Mouse (Mus musculus): ENCODE results near the gene Col28a1. TPM values are rescaled to one million over a fixed set of nuclear protein-coding genes. Genes with fewer than 3 reads are reported as not detected.

The Col28a1 gene
- polyA plus RNA-seq, 1 experiment, result not detected

- TF ChIP-seq TAL1 (IDR thresholded peaks at IDR 0.05; ENCODE audit: low read length) (no peak), GATA1 (IDR thresholded peaks at IDR 0.05; ENCODE audit: low read length) (no peak)
These were observed 125.3 kb downstream of the Col28a1 start for GRCm38 (mm10) chr6:8067124-8067523.

GRCm38 (mm10) chr6:8066208-8066607 is 126.2 kb downstream of the Col28a1 start:
- Histone ChIP-seq H3K27me3 (ENCODE audit: control insufficient read depth) (no peaks in the 10 kb centered on the region), H3K4me1 (ENCODE audit: control insufficient read depth) (no peaks in the 10 kb centered on the region), H3K9me3 (ENCODE audit: control insufficient read depth, low read length) (no peaks in the 10 kb centered on the region), H3K4me3 (replicated peaks) (no peak overlapping the region), H3K36me3 (ENCODE audit: control insufficient read depth) (no peaks in the 10 kb centered on the region)
- TF ChIP-seq TAL1 (IDR thresholded peaks at IDR 0.05; ENCODE audit: low read length) (no peak), GATA1 (IDR thresholded peaks at IDR 0.05; ENCODE audit: low read length) (no peak)

More at GRCm38 (mm10) chr6:8067124-8067523, 125.3 kb downstream of the Col28a1 start:
- no peaks in the 10 kb centered on the region for H3K27me3 ChIP-seq (ENCODE audit: control insufficient read depth)
- no peaks in the 10 kb centered on the region for H3K4me1 ChIP-seq (ENCODE audit: control insufficient read depth)
- no peaks in the 10 kb centered on the region for H3K36me3 ChIP-seq (ENCODE audit: control insufficient read depth)
- H3K4me3 ChIP-seq (replicated peaks), result no peak overlapping the region
- H3K9me3 ChIP-seq (ENCODE audit: control insufficient read depth, low read length), result no peaks in the 10 kb centered on the region

- Histone ChIP-seq H3K36me3 (ENCODE audit: control insufficient read depth) (no peaks in the 10 kb centered on the region), H3K27me3 (ENCODE audit: control insufficient read depth) (no peaks in the 10 kb centered on the region), H3K4me1 (ENCODE audit: control insufficient read depth) (no peaks in the 10 kb centered on the region), H3K4me3 (replicated peaks) (no peak overlapping the region), H3K9me3 (ENCODE audit: control insufficient read depth, low read length) (no peaks in the 10 kb centered on the region)
- TF ChIP-seq GATA1 (IDR thresholded peaks at IDR 0.05; ENCODE audit: low read length) (no peak), TAL1 (IDR thresholded peaks at IDR 0.05; ENCODE audit: low read length) (no peak)
These were observed 133.2 kb downstream of the Col28a1 start for GRCm38 (mm10) chr6:8059199-8059598.

- no peaks in the 10 kb centered on the region for H3K36me3 ChIP-seq (ENCODE audit: control insufficient read depth)
- no peak overlapping the region for H3K4me3 ChIP-seq (replicated peaks)
- H3K9me3 ChIP-seq (ENCODE audit: control insufficient read depth, low read length), result no peaks in the 10 kb centered on the region
- H3K27me3 ChIP-seq (ENCODE audit: control insufficient read depth), result no peaks in the 10 kb centered on the region
- no peaks in the 10 kb centered on the region for H3K4me1 ChIP-seq (ENCODE audit: control insufficient read depth)
- TF ChIP-seq TAL1 (IDR thresholded peaks at IDR 0.05; ENCODE audit: low read length) (no peak), GATA1 (IDR thresholded peaks at IDR 0.05; ENCODE audit: low read length) (no peak)
These were observed 144.2 kb downstream of the Col28a1 start for GRCm38 (mm10) chr6:8048216-8048615.

- no peak overlapping the region for H3K4me3 ChIP-seq (replicated peaks)
- no peaks in the 10 kb centered on the region for H3K36me3 ChIP-seq (ENCODE audit: control insufficient read depth)
- H3K27me3 ChIP-seq (ENCODE audit: control insufficient read depth), result no peaks in the 10 kb centered on the region
- TF ChIP-seq GATA1 (IDR thresholded peaks at IDR 0.05; ENCODE audit: low read length) (no peak), TAL1 (IDR thresholded peaks at IDR 0.05; ENCODE audit: low read length) (no peak)
- no peaks in the 10 kb centered on the region for H3K9me3 ChIP-seq (ENCODE audit: control insufficient read depth, low read length)
- H3K4me1 ChIP-seq (ENCODE audit: control insufficient read depth), result no peaks in the 10 kb centered on the region
These were observed 146.0 kb downstream of the Col28a1 start for GRCm38 (mm10) chr6:8046446-8046845.

GRCm38 (mm10) chr6:8045825-8046224 is 146.6 kb downstream of the Col28a1 start:
- TF ChIP-seq GATA1 (IDR thresholded peaks at IDR 0.05; ENCODE audit: low read length), result no peak
- no peak for TF ChIP-seq TAL1 (IDR thresholded peaks at IDR 0.05; ENCODE audit: low read length)
- Histone ChIP-seq H3K27me3 (ENCODE audit: control insufficient read depth) (no peaks in the 10 kb centered on the region), H3K4me1 (ENCODE audit: control insufficient read depth) (no peaks in the 10 kb centered on the region), H3K4me3 (replicated peaks) (no peak overlapping the region), H3K36me3 (ENCODE audit: control insufficient read depth) (no peaks in the 10 kb centered on the region), H3K9me3 (ENCODE audit: control insufficient read depth, low read length) (no peaks in the 10 kb centered on the region)

- Histone ChIP-seq H3K9me3 (ENCODE audit: control insufficient read depth, low read length) (no peaks in the 10 kb centered on the region), H3K4me3 (replicated peaks) (no peak overlapping the region), H3K36me3 (ENCODE audit: control insufficient read depth) (no peaks in the 10 kb centered on the region), H3K27me3 (ENCODE audit: control insufficient read depth) (no peaks in the 10 kb centered on the region), H3K4me1 (ENCODE audit: control insufficient read depth) (no peaks in the 10 kb centered on the region)
- no peak for TF ChIP-seq TAL1 (IDR thresholded peaks at IDR 0.05; ENCODE audit: low read length)
- no peak for TF ChIP-seq GATA1 (IDR thresholded peaks at IDR 0.05; ENCODE audit: low read length)
These were observed 163.7 kb downstream of the Col28a1 start for GRCm38 (mm10) chr6:8028711-8029110.

- H3K9me3 ChIP-seq (ENCODE audit: control insufficient read depth, low read length), result no peaks in the 10 kb centered on the region
- H3K27me3 ChIP-seq (ENCODE audit: control insufficient read depth), result no peaks in the 10 kb centered on the region
- H3K36me3 ChIP-seq (ENCODE audit: control insufficient read depth), result no peaks in the 10 kb centered on the region
- no peak overlapping the region for H3K4me3 ChIP-seq (replicated peaks)
- H3K4me1 ChIP-seq (ENCODE audit: control insufficient read depth), result no peaks in the 10 kb centered on the region
- TF ChIP-seq GATA1 (IDR thresholded peaks at IDR 0.05; ENCODE audit: low read length) (no peak), TAL1 (IDR thresholded peaks at IDR 0.05; ENCODE audit: low read length) (no peak)
These were observed 166.9 kb downstream of the Col28a1 start for GRCm38 (mm10) chr6:8025332-8026129.

GRCm38 (mm10) chr6:8023527-8023926 is 168.9 kb downstream of the Col28a1 start:
- H3K4me1 ChIP-seq (ENCODE audit: control insufficient read depth), result no peaks in the 10 kb centered on the region
- no peak for TF ChIP-seq GATA1 (IDR thresholded peaks at IDR 0.05; ENCODE audit: low read length)

More at GRCm38 (mm10) chr6:8023527-8023926, 168.9 kb downstream of the Col28a1 start:
- no peaks in the 10 kb centered on the region for H3K9me3 ChIP-seq (ENCODE audit: control insufficient read depth, low read length)
- H3K36me3 ChIP-seq (ENCODE audit: control insufficient read depth), result no peaks in the 10 kb centered on the region
- H3K27me3 ChIP-seq (ENCODE audit: control insufficient read depth), result no peaks in the 10 kb centered on the region
- H3K4me3 ChIP-seq (replicated peaks), result no peak overlapping the region

Measured in erythroblast, embryonic 14.5 days (primary cell).